Mouse (Mus musculus) testis, adult 2 months (tissue): Measurements from ENCODE around the gene Plpp4. TPM values are rescaled to one million over a fixed set of nuclear protein-coding genes. Genes with fewer than 3 reads are reported as not detected.

Experiments used
- H3K27ac ChIP-seq: fragments of 200-500 bp; 2 replicates; pipeline ENCODE4 v1.5.1; 2012; ENCODE audit warnings: low read depth, low read length; ENCODE audit not compliant: control insufficient read depth, insufficient read depth
- H3K27me3 ChIP-seq: fragments of 200-500 bp; 2 replicates; pipeline ENCODE4 v1.6.1; 2012; ENCODE audit warnings: mild to moderate bottlenecking, low read length, moderate library complexity; ENCODE audit not compliant: control insufficient read depth, insufficient read depth
- H3K36me3 ChIP-seq: fragments of 200-500 bp; 2 replicates; pipeline ENCODE4 v1.6.1; 2012; ENCODE audit warnings: mild to moderate bottlenecking, low read length; ENCODE audit not compliant: control insufficient read depth, insufficient read depth
- H3K4me1 ChIP-seq: fragments of 200-500 bp; 2 replicates; pipeline ENCODE4 v1.6.1; 2012; ENCODE audit warnings: low read length; ENCODE audit not compliant: control insufficient read depth, insufficient read depth
- H3K4me3 ChIP-seq: fragments of 200-500 bp; 2 replicates; pipeline ENCODE4 v1.5.1; 2012; ENCODE audit warnings: low read depth, mild to moderate bottlenecking, low read length, moderate library complexity, mixed read lengths; ENCODE audit not compliant: control insufficient read depth
- CTCF ChIP-seq: fragments of 200-500 bp; IDR thresholded peaks from 2 replicates; pipeline ENCODE4 v1.5.1; 2012; ENCODE audit warnings: low read depth, mild to moderate bottlenecking, inconsistent platforms, low read length, moderate library complexity; ENCODE audit not compliant: control insufficient read depth, insufficient read depth, insufficient replicate concordance
- POLR2A ChIP-seq: fragments of 200-500 bp; IDR thresholded peaks from 2 replicates; pipeline ENCODE4 v1.6.1; 2012; ENCODE audit warnings: low read depth, mild to moderate bottlenecking, inconsistent platforms, low read length, moderate library complexity; ENCODE audit not compliant: control insufficient read depth
- polyA plus RNA-seq: library from polyadenylated mRNA; depleted of rRNA; stranded (reverse); fragments of >200 nt; gene quantifications from 2 replicates; pipeline ENCODE4 v1.2.3, GENCODE M21; 2012

The Plpp4 gene
- polyA plus RNA-seq, 1 experiment, result 2.3 TPM

GRCm38 (mm10) chr7:129274726-129275125 lies 17.9 kb downstream of the Plpp4 start:
- Histone ChIP-seq H3K27me3 (no peaks in the 10 kb centered on the region), H3K4me3 (no peak overlapping the region), H3K36me3 (no peaks in the 10 kb centered on the region), H3K27ac (no peak overlapping the region), H3K4me1 (no peaks in the 10 kb centered on the region)
- no peak for TF ChIP-seq CTCF
- no peak for TF ChIP-seq POLR2A

GRCm38 (mm10) chr7:129277751-129278150 lies 20.9 kb downstream of the Plpp4 start:
- TF ChIP-seq CTCF, result no peak
- no peak for TF ChIP-seq POLR2A
- no peak overlapping the region for H3K27ac ChIP-seq
- no peaks in the 10 kb centered on the region for H3K27me3 ChIP-seq
- H3K4me1 ChIP-seq, result no peaks in the 10 kb centered on the region
- H3K36me3 ChIP-seq, result no peaks in the 10 kb centered on the region
- H3K4me3 ChIP-seq, result no peak overlapping the region

- Histone ChIP-seq H3K27ac (no peak overlapping the region), H3K27me3 (no peaks in the 10 kb centered on the region), H3K36me3 (no peaks in the 10 kb centered on the region), H3K4me1 (no peaks in the 10 kb centered on the region), H3K4me3 (no peak overlapping the region)
- TF ChIP-seq CTCF (no peak), POLR2A (no peak)
These were observed 22.0 kb downstream of the Plpp4 start for GRCm38 (mm10) chr7:129278801-129279200.

GRCm38 (mm10) chr7:129279261-129279660 lies 22.4 kb downstream of the Plpp4 start:
- no peaks in the 10 kb centered on the region for H3K27me3 ChIP-seq
- TF ChIP-seq POLR2A (no peak), CTCF (no peak)

GRCm38 (mm10) chr7:129281966-129282365 lies 25.1 kb downstream of the Plpp4 start:
- no peaks in the 10 kb centered on the region for H3K27me3 ChIP-seq
- H3K27ac ChIP-seq, result no peak overlapping the region
- no peak overlapping the region for H3K4me3 ChIP-seq
- H3K4me1 ChIP-seq, result no peaks in the 10 kb centered on the region
- TF ChIP-seq CTCF (no peak), POLR2A (no peak)
- H3K36me3 ChIP-seq, result no peaks in the 10 kb centered on the region

More at GRCm38 (mm10) chr7:129279261-129279660, 22.4 kb downstream of the Plpp4 start:
- Histone ChIP-seq H3K27ac (no peak overlapping the region), H3K4me1 (no peaks in the 10 kb centered on the region), H3K36me3 (no peaks in the 10 kb centered on the region), H3K4me3 (no peak overlapping the region)

- Histone ChIP-seq H3K4me1 (no peaks in the 10 kb centered on the region), H3K27ac (no peak overlapping the region), H3K36me3 (no peaks in the 10 kb centered on the region), H3K27me3 (no peaks in the 10 kb centered on the region), H3K4me3 (no peak overlapping the region)
- TF ChIP-seq CTCF (no peak), POLR2A (no peak)
These were observed 28.5 kb downstream of the Plpp4 start for GRCm38 (mm10) chr7:129285186-129285868.

GRCm38 (mm10) chr7:129293211-129293610 lies 36.4 kb downstream of the Plpp4 start:
- no peak; the same call in 1 of the 2 replicates for TF ChIP-seq CTCF
- TF ChIP-seq POLR2A, result no peak
- Histone ChIP-seq H3K4me1 (no peaks in the 10 kb centered on the region), H3K4me3 (no peak overlapping the region), H3K36me3 (no peaks in the 10 kb centered on the region), H3K27me3 (no peaks in the 10 kb centered on the region), H3K27ac (no peak overlapping the region)
